Mouse (Mus musculus) thymus, adult 2 months (tissue): ENCODE measurements around the gene Cdadc1.

ENCODE experiments used
- CTCF ChIP-seq: fragments of 200-500 bp; IDR thresholded peaks from 2 replicates; pipeline ENCODE4 v1.5.1; 2012; ENCODE audit warnings: mild to moderate bottlenecking, control low read depth, low read length, moderate library complexity, borderline replicate concordance; ENCODE audit not compliant: control insufficient read depth, poor library complexity, insufficient read depth; ENCODE audit errors: extremely low read depth
- POLR2A ChIP-seq: fragments of 200-500 bp; IDR thresholded peaks from 2 replicates; pipeline ENCODE4 v1.6.1; 2012; ENCODE audit warnings: mild to moderate bottlenecking, low read length, control low read depth, moderate library complexity; ENCODE audit not compliant: control insufficient read depth, poor library complexity, insufficient read depth; ENCODE audit errors: extremely low read depth

GRCm38 (mm10) chr14:59633295-59633898, 35.6 kb upstream of the Cdadc1 start:
- TF ChIP-seq CTCF (no peak), POLR2A (no peak)
